Mouse (Mus musculus): ENCODE measurements around the gene Inip.

Gene Inip

GRCm38 (mm10) chr4:59772171-59772879 is 29.1 kb downstream of the Inip start:
- no peak for DNase-seq (ENCODE audit: low spot score)

GRCm38 (mm10) chr4:59767717-59768116 is 33.7 kb downstream of the Inip start:
- DNase-seq (ENCODE audit: low spot score) = no peak

- no peak for DNase-seq (ENCODE audit: low spot score)
These were observed 35.9 kb downstream of the Inip start for GRCm38 (mm10) chr4:59765385-59766005.

- no peak for DNase-seq (ENCODE audit: low spot score)
These were observed 36.4 kb downstream of the Inip start for GRCm38 (mm10) chr4:59764950-59765349.

- DNase-seq (ENCODE audit: low spot score) = no peak
These were observed 40.0 kb downstream of the Inip start for GRCm38 (mm10) chr4:59761365-59761729.

DNA sequence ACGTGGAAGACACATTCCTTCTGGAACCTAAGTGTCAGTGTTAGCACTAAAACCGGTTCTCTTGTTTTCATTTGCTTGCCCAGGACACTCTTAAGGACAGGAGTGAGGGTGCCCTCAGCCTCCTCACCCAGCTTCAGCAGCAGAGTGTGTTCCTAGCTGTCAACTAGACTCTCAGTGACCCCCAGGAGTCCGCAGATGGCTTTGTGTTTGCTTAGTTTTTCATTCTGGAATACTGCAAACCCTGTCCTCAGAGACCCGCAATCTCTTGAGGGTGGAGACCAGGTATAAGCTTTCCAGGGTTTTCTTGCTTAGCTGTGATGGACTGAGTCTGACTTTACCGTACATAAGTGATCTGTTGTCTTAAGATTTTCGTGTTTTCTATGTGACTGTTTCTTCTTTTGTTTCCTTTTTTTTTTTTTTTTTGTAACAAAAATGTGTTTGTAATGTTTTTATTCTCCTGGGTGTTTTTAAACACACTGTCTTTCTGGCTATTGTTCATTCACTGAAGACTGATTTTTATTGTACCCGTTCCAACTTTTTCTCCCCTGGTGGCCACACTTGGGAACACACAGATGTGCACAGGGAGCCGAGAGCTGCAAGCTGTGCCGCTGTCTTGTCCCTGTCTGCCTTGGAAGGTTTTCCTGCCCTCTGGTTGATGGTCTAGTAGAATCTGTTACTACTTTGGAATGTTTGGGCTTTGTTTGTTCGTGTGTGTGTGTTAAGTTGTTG is 40.6 kb downstream of the Inip start:
- DNase-seq (ENCODE audit: low spot score) = peak; percentile 26

GRCm38 (mm10) chr4:59760016-59760415 is 41.4 kb downstream of the Inip start:
- DNase-seq (ENCODE audit: low spot score) = no peak

DNA sequence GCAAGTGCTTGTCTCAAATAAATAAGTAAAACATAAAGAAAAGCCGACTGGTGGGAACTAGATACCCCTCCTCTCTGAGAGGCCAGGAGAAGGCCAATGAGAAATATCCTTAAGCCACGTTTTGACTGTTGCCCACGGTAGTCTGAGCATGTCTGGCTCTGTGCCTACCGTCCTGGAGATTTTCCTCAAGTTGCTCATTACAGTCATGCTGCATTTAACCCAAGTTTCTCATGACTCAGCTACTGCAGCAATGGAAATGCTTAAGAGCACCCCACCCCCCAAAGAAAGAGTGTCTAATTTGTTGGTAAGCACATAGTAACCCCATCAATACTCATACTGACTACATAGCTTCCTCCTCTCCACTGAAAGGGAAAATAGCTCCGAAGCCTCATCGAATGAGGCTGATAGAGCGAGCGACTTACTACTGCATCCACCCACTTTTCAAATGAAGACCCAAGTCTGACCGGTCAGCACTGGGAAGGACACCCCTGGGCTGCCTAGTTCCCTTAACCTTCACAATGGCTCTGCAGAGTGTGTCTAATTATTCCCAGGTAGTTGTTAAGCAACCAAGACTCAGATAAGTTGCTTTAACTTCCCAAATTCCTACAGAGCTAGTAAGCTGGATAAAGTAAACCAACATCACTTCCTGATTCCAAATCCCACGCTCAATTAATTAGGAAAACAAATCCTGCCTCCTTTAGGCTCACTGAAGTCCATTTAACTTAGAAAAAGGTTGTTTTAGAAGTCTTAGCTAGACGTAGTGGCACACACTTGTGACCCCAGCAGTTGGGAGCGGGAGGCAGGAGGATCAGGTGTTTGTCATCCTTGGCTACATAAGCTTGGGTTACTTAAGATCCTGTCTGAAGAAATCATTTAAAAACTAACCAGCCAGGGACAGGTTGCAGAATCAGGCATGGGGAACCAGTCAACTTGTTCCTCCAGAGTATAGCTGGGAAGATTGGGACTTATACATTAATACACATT is 43.6 kb downstream of the Inip start:
- no peak for DNase-seq (ENCODE audit: low spot score)

GRCm38 (mm10) chr4:59756332-59757082 is 44.9 kb downstream of the Inip start:
- peak; percentile 45 for DNase-seq (ENCODE audit: low spot score)

- no peak for DNase-seq (ENCODE audit: low spot score)
These were observed 47.8 kb downstream of the Inip start for GRCm38 (mm10) chr4:59753491-59754140.

DNA sequence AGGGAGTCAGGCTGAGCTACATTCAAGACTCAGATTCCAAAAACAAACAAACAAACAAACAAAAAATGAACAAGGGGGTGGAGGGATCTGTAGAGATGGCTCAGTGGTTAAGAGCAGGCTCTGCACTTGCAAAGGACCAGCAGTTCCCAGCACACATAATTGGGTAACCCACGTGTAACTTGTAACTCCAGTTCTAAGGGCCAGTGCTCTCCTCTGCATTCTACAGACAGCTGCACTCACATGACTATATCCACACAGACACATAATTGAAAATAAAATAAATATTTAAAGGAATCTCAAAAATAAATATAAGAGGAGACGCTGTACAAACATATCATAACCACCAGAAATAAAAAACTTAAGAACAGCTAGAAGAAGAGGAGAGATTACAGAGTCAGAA is 61.5 kb downstream of the Inip start:
- DNase-seq (ENCODE audit: low spot score) = no peak

GRCm38 (mm10) chr4:59739321-59739720 is 62.1 kb downstream of the Inip start:
- DNase-seq (ENCODE audit: low spot score) = no peak

GRCm38 (mm10) chr4:59731544-59731943 is 69.8 kb downstream of the Inip start:
- no peak for DNase-seq (ENCODE audit: low spot score)

GRCm38 (mm10) chr4:59728839-59729238 is 72.5 kb downstream of the Inip start:
- no peak for DNase-seq (ENCODE audit: low spot score)

DNA sequence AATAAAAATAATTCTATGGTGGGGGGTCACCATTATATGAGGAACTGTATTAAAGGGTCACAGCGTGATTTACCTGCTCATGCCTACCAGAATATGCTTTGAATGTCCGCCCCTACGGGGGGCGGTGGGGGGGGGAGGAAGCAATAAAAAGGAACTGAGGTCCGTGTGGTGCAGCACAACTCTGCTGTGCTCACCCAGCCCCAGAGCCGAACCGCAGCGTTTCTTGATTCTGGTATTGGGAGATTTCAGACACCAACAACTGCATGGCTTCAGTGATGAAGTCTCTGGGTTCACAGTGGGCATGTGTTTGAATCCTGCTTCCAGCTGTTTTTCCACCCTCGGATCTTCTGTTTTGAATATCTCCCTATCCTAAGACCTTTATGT is 73.5 kb downstream of the Inip start:
- DNase-seq (ENCODE audit: low spot score) = no peak

- no peak for DNase-seq (ENCODE audit: low spot score)
These were observed 74.1 kb downstream of the Inip start for GRCm38 (mm10) chr4:59727187-59727877.

DNA sequence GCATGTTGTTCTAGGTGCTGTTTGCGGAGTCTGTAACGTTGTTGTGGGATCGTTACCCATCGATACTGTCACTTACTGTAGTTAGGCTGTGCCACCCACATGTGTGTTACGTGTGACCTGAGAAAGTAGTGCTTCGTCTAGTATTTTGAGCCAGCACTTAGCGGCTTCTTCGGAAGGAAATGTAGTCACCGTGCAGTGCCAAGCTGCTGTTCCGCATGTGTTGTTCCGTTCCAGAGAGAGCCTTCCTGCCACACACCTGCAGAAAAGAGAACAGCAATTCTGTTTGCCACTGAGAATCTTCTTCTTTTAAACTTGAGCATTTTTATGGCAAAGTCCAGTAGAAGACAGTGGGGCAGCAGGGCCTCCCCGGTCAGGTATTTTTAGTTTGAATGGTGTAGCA is 74.9 kb downstream of the Inip start:
- no peak for DNase-seq (ENCODE audit: low spot score)

DNA sequence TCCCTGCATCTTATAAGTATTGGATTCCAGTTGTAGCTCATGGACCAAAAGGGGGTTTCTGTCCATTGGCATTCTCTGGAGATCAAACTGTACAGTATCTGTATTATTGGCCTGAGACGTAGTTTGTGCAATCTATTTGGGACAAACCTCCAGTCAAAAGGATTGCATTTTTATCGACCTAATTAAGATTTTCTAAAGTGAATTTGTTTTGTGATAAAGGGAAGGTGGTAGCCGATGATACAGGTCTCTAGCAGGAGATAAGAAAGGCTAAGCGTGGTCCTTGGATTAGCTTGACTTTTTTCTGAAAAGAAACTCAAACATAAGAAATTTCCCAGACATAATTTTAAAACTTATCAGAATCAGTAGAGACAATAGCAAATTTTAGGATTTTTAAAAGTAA is 75.8 kb downstream of the Inip start:
- DNase-seq (ENCODE audit: low spot score) = no peak

- no peak for DNase-seq (ENCODE audit: low spot score)
These were observed 79.6 kb downstream of the Inip start for GRCm38 (mm10) chr4:59721811-59722210.
